Mouse (Mus musculus): ENCODE data around the gene Dcxr.

DNA sequence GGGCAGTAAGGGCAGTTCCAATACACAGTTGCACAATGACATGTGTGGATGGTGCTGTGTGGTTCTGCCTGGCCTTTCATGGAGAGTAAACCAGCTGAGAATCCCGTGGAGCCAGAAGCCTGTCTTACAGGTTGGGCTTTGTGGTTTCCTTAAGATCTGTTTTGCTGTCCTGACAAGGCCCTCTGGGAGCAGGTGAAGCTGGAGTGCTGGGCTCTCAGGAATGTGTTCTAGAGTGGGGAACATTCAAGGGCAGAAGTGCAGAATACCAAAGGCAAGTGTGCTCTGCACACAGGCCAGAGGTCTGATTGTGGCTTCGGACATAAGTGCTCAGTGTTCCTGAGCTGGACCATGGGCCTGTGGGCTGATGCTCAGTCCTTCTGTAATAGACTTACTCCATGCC is 42.4 kb downstream of the Dcxr start:
- TF ChIP-seq CTCF (IDR thresholded peaks at IDR 0.05; ENCODE audit: control insufficient read depth, insufficient read depth, low read length) = no peak
- TF ChIP-seq POLR2A (IDR thresholded peaks at IDR 0.05; ENCODE audit: borderline replicate concordance, control insufficient read depth, low read depth, low read length) = no peak

Data from bone marrow, adult 2 months (tissue).